Mouse (Mus musculus) inflammation-experienced regulatory T-cells, adult 6 months (primary cell): ENCODE data around the gene Ppih. TPM values are rescaled to one million over a fixed set of nuclear protein-coding genes. Genes with fewer than 3 reads are reported as not detected.

Experiments
- ATAC-seq: one replicate; pipeline ENCODE4 v1.8.0; 2017
- polyA plus RNA-seq, 3 experiments: library from polyadenylated mRNA; unstranded; fragments of 100-300 nt; shearing (Covaris generic); gene quantifications; one replicate each; pipeline ENCODE4 v1.2.1; 2017

Gene Ppih
- polyA plus RNA-seq, result 10 to 100 TPM; 38.0 to 65.4 (median 46.1) TPM

- peak; percentile 100 for ATAC-seq
These were observed at the start of gene Ppih for GRCm38 (mm10) chr4:119320131-119320830. Ppih (minus strand) TSS chr4:119320546.

- no peak for ATAC-seq
These were observed 49.1 kb upstream of the Ppih start for GRCm38 (mm10) chr4:119369460-119369859.

GRCm38 (mm10) chr4:119366758-119367526, 46.6 kb upstream of the Ppih start:
- no peak for ATAC-seq

- ATAC-seq, result no peak
These were observed 41.9 kb upstream of the Ppih start for GRCm38 (mm10) chr4:119362231-119362630.

- peak; percentile 84 for ATAC-seq
These were observed 39.0 kb upstream of the Ppih start for GRCm38 (mm10) chr4:119359196-119359971.

GRCm38 (mm10) chr4:119345508-119345907, 25.2 kb upstream of the Ppih start:
- ATAC-seq, result no peak

- ATAC-seq, result peak; percentile 71
These were observed 18.6 kb upstream of the Ppih start for GRCm38 (mm10) chr4:119338861-119339361.

GRCm38 (mm10) chr4:119338422-119338821, 18.1 kb upstream of the Ppih start:
- no peak for ATAC-seq

GRCm38 (mm10) chr4:119333487-119333886, 13.1 kb upstream of the Ppih start:
- no peak for ATAC-seq

GRCm38 (mm10) chr4:119320896-119321550, 677 bp upstream of the Ppih start:
- ATAC-seq, result no peak

- no peak for ATAC-seq
These were observed 6.6 kb downstream of the Ppih start for GRCm38 (mm10) chr4:119313756-119314155.

GRCm38 (mm10) chr4:119305418-119305817, 14.9 kb downstream of the Ppih start:
- no peak for ATAC-seq

- no peak for ATAC-seq
These were observed 17.1 kb downstream of the Ppih start for GRCm38 (mm10) chr4:119303291-119303690.

- no peak for ATAC-seq
These were observed 18.6 kb downstream of the Ppih start for GRCm38 (mm10) chr4:119301777-119302176.

- ATAC-seq, result no peak
These were observed 19.6 kb downstream of the Ppih start for GRCm38 (mm10) chr4:119300761-119301160.

- ATAC-seq, result no peak
These were observed 23.0 kb downstream of the Ppih start for GRCm38 (mm10) chr4:119297361-119297760.

GRCm38 (mm10) chr4:119295134-119295453, 25.3 kb downstream of the Ppih start:
- no peak for ATAC-seq

GRCm38 (mm10) chr4:119294415-119295133, 25.8 kb downstream of the Ppih start, which contains the start of gene Ybx1:
Ybx1 (minus strand) TSS chr4:119294604.
- ATAC-seq, result peak; percentile 97

- no peak for ATAC-seq
These were observed 26.6 kb downstream of the Ppih start for GRCm38 (mm10) chr4:119293574-119294258.

GRCm38 (mm10) chr4:119292771-119293573, 27.4 kb downstream of the Ppih start:
- peak; percentile 31 for ATAC-seq
